Mouse (Mus musculus): ENCODE results near the gene Cdipt. TPM values are rescaled to one million over a fixed set of nuclear protein-coding genes. Genes with fewer than 3 reads are reported as not detected.

Gene Cdipt
- polyA plus RNA-seq, 1 experiment from 2014 or later: 67.4 TPM

GRCm38 (mm10) chr7:126949403-126949792 lies 26.3 kb upstream of the Cdipt start, which contains the start of gene Asphd1:
TSS of gene Asphd1 (minus strand) at chr7:126949582.
- WGBS: 2% methylated on average over 21 of the region's 21 CpGs
- peak within 1 kb of the TSS; percentile 47 for H3K27ac ChIP-seq (ENCODE audit: low read depth, low read length)
- peak within 1 kb of the TSS; percentile 23 for H3K4me3 ChIP-seq (ENCODE audit: low read depth, low read length)
- H3K9me3 ChIP-seq (ENCODE audit: control insufficient read depth, low read length): no peaks in the 10 kb centered on the region
- DNase-seq (ENCODE audit: low spot score, missing footprints) (no peak), ATAC-seq (ENCODE audit: low FRiP score) (peak; percentile 66)
- peaks cover 6% of the 10 kb centered on the region for H3K4me1 ChIP-seq (ENCODE audit: control insufficient read depth, insufficient read depth, low read length)
- peak within 1 kb of the TSS; percentile 53 for H3K4me2 ChIP-seq
- H3K36me3 ChIP-seq (ENCODE audit: control insufficient read depth, insufficient read depth, low read length): 0 out of 2 replicates have a peak, but pooled peaks cover 3% of the 10 kb centered on the region
- H3K27me3 ChIP-seq (ENCODE audit: control insufficient read depth, insufficient read depth, low read length): peaks cover 22% of the 10 kb centered on the region
- peak within 1 kb of the TSS; percentile 43 for H3K9ac ChIP-seq (ENCODE audit: low read length)

- peak; percentile 99 for DNase-seq (ENCODE audit: low spot score, missing footprints)
- Histone ChIP-seq H3K27me3 (ENCODE audit: control insufficient read depth, insufficient read depth, low read length) (peaks cover 22% of the 10 kb centered on the region), H3K4me3 (ENCODE audit: low read depth, low read length) (peak within 1 kb of the TSS; percentile 23), H3K4me1 (ENCODE audit: control insufficient read depth, insufficient read depth, low read length) (peaks cover 6% of the 10 kb centered on the region), H3K36me3 (ENCODE audit: control insufficient read depth, insufficient read depth, low read length) (no peaks in the 10 kb centered on the region), H3K4me2 (peak within 1 kb of the TSS; percentile 53), H3K9me3 (ENCODE audit: control insufficient read depth, low read length) (no peaks in the 10 kb centered on the region), H3K27ac (ENCODE audit: low read depth, low read length) (peak within 1 kb of the TSS; percentile 47), H3K9ac (ENCODE audit: low read length) (peak within 1 kb of the TSS; percentile 43)
- ATAC-seq (ENCODE audit: low FRiP score): peak; percentile 87
- under 1% methylated on average over 42 of the region's 42 CpGs for WGBS
These were observed 25.7 kb upstream of the Cdipt start, which contains the start of gene Sez6l2 for GRCm38 (mm10) chr7:126949793-126950646. TSS of gene Sez6l2 (plus strand) at chr7:126950563.

- H3K4me1 ChIP-seq (ENCODE audit: control insufficient read depth, insufficient read depth, low read length): peaks cover 6% of the 10 kb centered on the region
- peak; percentile 15; the same call in 1 of the 2 replicates for ATAC-seq (ENCODE audit: low FRiP score)
These were observed 24.8 kb upstream of the Cdipt start for GRCm38 (mm10) chr7:126950647-126951615.

DNA sequence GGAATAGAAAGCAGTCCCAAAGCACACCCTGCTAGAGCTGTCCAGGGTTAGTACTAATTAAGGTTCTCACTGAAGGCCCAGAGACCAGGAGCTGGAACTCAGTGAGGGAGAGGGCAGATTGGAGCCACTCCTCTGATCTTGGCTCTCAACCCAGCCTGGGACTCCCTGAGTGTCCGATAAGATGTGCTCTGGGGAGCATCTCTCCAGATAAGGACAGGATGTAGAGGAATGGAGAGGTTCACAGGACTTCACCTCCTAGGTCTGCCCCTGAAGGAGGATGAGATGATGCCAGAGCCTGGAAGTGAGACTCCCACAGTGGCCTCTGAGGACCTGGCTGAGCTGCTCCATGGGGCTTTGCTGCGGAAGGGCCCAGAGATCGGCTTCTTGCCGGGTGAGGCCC lies 24.0 kb upstream of the Cdipt start:
- peak overlapping the region; percentile 53 for H3K4me2 ChIP-seq
- H3K9ac ChIP-seq (ENCODE audit: low read length): peak overlapping the region; percentile 43; the same call in 1 of the 2 replicates
- H3K27me3 ChIP-seq (ENCODE audit: control insufficient read depth, insufficient read depth, low read length): peaks cover 22% of the 10 kb centered on the region
- H3K4me1 ChIP-seq (ENCODE audit: control insufficient read depth, insufficient read depth, low read length): peaks cover 6% of the 10 kb centered on the region
- H3K27ac ChIP-seq (ENCODE audit: low read depth, low read length): no peak overlapping the region
- no peaks in the 10 kb centered on the region for H3K9me3 ChIP-seq (ENCODE audit: control insufficient read depth, low read length)
- ATAC-seq (ENCODE audit: low FRiP score) (no peak), DNase-seq (ENCODE audit: low spot score, missing footprints) (peak; percentile 77)
- H3K36me3 ChIP-seq (ENCODE audit: control insufficient read depth, insufficient read depth, low read length): no peaks in the 10 kb centered on the region
- H3K4me3 ChIP-seq (ENCODE audit: low read depth, low read length): peak overlapping the region; percentile 23
- WGBS: 26% methylated on average over 4 of the region's 4 CpGs

More at GRCm38 (mm10) chr7:126950647-126951615, 24.8 kb upstream of the Cdipt start:
- WGBS: 5% methylated on average over 26 of the region's 26 CpGs
- Histone ChIP-seq H3K27me3 (ENCODE audit: control insufficient read depth, insufficient read depth, low read length) (peaks cover 22% of the 10 kb centered on the region), H3K9ac (ENCODE audit: low read length) (peak overlapping the region; percentile 43; the same call in 1 of the 2 replicates), H3K27ac (ENCODE audit: low read depth, low read length) (peak overlapping the region; percentile 47), H3K9me3 (ENCODE audit: control insufficient read depth, low read length) (no peaks in the 10 kb centered on the region), H3K4me3 (ENCODE audit: low read depth, low read length) (peak overlapping the region; percentile 23), H3K4me2 (peak overlapping the region; percentile 53), H3K36me3 (ENCODE audit: control insufficient read depth, insufficient read depth, low read length) (no peaks in the 10 kb centered on the region)
- DNase-seq (ENCODE audit: low spot score, missing footprints): peak; percentile 90

DNA sequence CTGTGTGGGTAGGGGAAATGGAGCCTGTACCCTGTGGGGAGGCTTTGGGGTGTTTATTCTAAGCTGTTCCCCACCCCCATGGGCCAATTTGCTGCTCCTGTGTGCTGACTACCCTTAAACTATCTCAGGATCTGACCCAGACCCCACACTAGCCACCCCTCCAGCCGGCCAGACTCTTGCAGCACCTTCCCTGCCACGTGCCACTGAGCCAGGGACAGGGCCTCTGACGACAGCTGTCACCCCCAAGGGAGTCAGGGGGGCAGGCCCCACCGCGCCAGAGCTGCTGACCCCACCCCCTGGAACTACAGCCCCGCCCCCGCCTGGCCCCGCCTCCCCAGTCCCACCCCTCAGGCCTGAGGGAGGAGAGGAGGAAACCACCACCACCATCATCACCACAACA lies 23.1 kb upstream of the Cdipt start:
- H3K4me1 ChIP-seq (ENCODE audit: control insufficient read depth, insufficient read depth, low read length): peaks cover 6% of the 10 kb centered on the region
- H3K27me3 ChIP-seq (ENCODE audit: control insufficient read depth, insufficient read depth, low read length): peaks cover 22% of the 10 kb centered on the region
- no peaks in the 10 kb centered on the region for H3K9me3 ChIP-seq (ENCODE audit: control insufficient read depth, low read length)
- no peaks in the 10 kb centered on the region for H3K36me3 ChIP-seq (ENCODE audit: control insufficient read depth, insufficient read depth, low read length)
- no peak for DNase-seq (ENCODE audit: low spot score, missing footprints)
- no peak for ATAC-seq (ENCODE audit: low FRiP score)
- no peak overlapping the region for H3K4me3 ChIP-seq (ENCODE audit: low read depth, low read length)
- peak overlapping the region; percentile 53; the same call in 1 of the 2 replicates for H3K4me2 ChIP-seq
- 2% methylated on average over 8 of the region's 8 CpGs for WGBS
- H3K27ac ChIP-seq (ENCODE audit: low read depth, low read length): no peak overlapping the region
- no peak overlapping the region for H3K9ac ChIP-seq (ENCODE audit: low read length)

- WGBS: 75% methylated on average over 3 of the region's 3 CpGs
- H3K36me3 ChIP-seq (ENCODE audit: control insufficient read depth, insufficient read depth, low read length): no peaks in the 10 kb centered on the region
- peaks cover 19% of the 10 kb centered on the region for H3K27me3 ChIP-seq (ENCODE audit: control insufficient read depth, insufficient read depth, low read length)
- ATAC-seq (ENCODE audit: low FRiP score): no peak
- no peaks in the 10 kb centered on the region for H3K9me3 ChIP-seq (ENCODE audit: control insufficient read depth, low read length)
- no peak overlapping the region for H3K4me2 ChIP-seq
- H3K27ac ChIP-seq (ENCODE audit: low read depth, low read length): no peak overlapping the region
- no peak for DNase-seq (ENCODE audit: low spot score, missing footprints)
- H3K4me3 ChIP-seq (ENCODE audit: low read depth, low read length): no peak overlapping the region
- H3K4me1 ChIP-seq (ENCODE audit: control insufficient read depth, insufficient read depth, low read length): peaks cover 5% of the 10 kb centered on the region
- H3K9ac ChIP-seq (ENCODE audit: low read length): no peak overlapping the region
These were observed 20.6 kb upstream of the Cdipt start for GRCm38 (mm10) chr7:126955125-126955524.

DNA sequence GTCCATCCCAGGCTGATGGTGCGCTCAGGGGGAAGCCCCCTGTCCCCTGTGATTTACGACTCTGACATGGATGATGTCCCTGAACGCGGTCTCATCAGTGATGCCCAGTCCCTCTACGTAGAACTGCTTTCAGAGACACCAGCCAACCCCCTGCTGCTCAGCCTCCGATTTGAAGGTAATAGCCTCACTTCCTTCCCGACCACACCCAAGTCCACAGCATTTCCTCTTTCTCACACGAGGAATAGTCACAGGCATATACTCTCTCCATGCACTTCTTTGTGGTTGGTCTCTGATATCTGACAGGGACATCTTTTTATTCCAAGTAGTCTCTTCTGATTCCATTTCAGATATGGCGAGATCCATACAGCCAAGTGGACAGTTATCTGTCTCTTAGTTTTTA lies 15.9 kb upstream of the Cdipt start:
- Histone ChIP-seq H3K27ac (ENCODE audit: low read depth, low read length) (no peak overlapping the region), H3K9me3 (ENCODE audit: control insufficient read depth, low read length) (no peaks in the 10 kb centered on the region), H3K9ac (ENCODE audit: low read length) (no peak overlapping the region), H3K4me3 (ENCODE audit: low read depth, low read length) (no peak overlapping the region), H3K4me2 (no peak overlapping the region), H3K4me1 (ENCODE audit: control insufficient read depth, insufficient read depth, low read length) (no peaks in the 10 kb centered on the region), H3K36me3 (ENCODE audit: control insufficient read depth, insufficient read depth, low read length) (no peaks in the 10 kb centered on the region), H3K27me3 (ENCODE audit: control insufficient read depth, insufficient read depth, low read length) (peaks cover 6% of the 10 kb centered on the region)
- no peak for ATAC-seq (ENCODE audit: low FRiP score)
- 71% methylated on average over 9 of the region's 9 CpGs for WGBS
- no peak for DNase-seq (ENCODE audit: low spot score, missing footprints)

GRCm38 (mm10) chr7:126961095-126961494 lies 14.6 kb upstream of the Cdipt start:
- Histone ChIP-seq H3K9ac (ENCODE audit: low read length) (no peak overlapping the region), H3K36me3 (ENCODE audit: control insufficient read depth, insufficient read depth, low read length) (no peaks in the 10 kb centered on the region), H3K27me3 (ENCODE audit: control insufficient read depth, insufficient read depth, low read length) (peaks cover 6% of the 10 kb centered on the region), H3K4me3 (ENCODE audit: low read depth, low read length) (no peak overlapping the region), H3K27ac (ENCODE audit: low read depth, low read length) (no peak overlapping the region), H3K9me3 (ENCODE audit: control insufficient read depth, low read length) (no peaks in the 10 kb centered on the region), H3K4me2 (no peak overlapping the region), H3K4me1 (ENCODE audit: control insufficient read depth, insufficient read depth, low read length) (no peaks in the 10 kb centered on the region)
- WGBS: 85% methylated on average over 5 of the region's 5 CpGs
- no peak for ATAC-seq (ENCODE audit: low FRiP score)
- DNase-seq (ENCODE audit: low spot score, missing footprints): no peak
